Mouse (Mus musculus) WW6 (cell line): ENCODE results near the gene Gm49416.

Source experiments
- DNase-seq: peaks from one replicate; pipeline ENCODE4 v3.0.0-alpha.2; 2013; ENCODE audit warnings: low read depth, low spot score

Gene Gm49416

GRCm38 (mm10) chr19:8920073-8920736 lies 31.5 kb downstream of the Gm49416 start, which contains the start of gene B3gat3:
Gene B3gat3 (plus strand): TSS chr19:8920374.
- DNase-seq: no peak

GRCm38 (mm10) chr19:8920836-8921291 lies 32.1 kb downstream of the Gm49416 start:
- DNase-seq: no peak

DNA sequence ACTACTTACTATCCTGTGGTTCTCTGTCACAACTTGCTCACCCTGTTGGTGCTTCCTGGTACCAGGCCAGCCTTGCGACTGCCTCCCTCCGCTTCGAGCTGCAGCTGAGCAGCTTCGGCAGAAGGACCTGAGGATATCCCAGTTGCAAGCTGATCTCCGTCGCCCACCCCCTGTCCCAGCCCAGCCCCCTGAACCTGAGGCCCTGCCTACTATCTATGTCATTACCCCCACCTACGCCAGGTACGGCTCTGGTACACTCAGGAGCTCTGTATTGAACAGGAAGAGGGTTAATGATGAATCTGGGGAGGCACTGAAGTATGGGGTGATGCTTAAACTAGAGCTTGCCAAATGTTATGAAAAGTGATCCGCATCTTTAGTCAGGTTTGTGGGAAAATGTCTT lies 33.0 kb downstream of the Gm49416 start:
- DNase-seq: no peak

- no peak for DNase-seq
Observed at GRCm38 (mm10) chr19:8926766-8927165, 38.0 kb downstream of the Gm49416 start.

- DNase-seq: no peak
Observed at GRCm38 (mm10) chr19:8927891-8928525, 39.3 kb downstream of the Gm49416 start.

DNA sequence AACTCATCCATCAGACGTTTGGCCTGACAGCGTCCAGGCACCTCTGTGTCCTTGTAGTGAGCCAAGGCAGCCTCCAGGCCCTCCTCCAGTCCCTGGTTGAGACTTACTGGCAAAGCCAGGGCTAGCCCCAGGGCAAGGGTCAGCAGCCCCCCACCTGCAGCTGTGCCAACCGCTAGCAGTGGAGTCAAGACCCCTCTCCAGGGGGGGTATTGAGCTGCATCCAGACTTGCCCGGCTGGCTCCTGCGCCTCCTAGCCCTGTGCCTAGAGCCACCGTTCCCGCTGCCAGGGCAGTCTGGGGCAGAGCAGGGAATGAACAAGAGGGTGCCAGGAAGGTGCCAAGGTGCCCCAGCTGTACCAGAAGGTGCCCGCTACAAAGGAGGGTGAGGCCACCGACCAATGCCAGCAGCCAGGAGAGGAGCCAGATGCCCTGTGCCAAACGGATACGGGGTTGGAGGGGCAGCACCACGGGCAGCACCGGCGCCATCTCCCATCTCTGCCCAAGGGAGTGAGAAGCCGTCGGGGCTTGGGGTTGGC lies 40.0 kb downstream of the Gm49416 start:
- no peak for DNase-seq

- DNase-seq: no peak
Observed at GRCm38 (mm10) chr19:8929224-8930088, 40.7 kb downstream of the Gm49416 start, which contains the start of the genes Rom1 and Eml3. Gene Rom1 (minus strand): TSS chr19:8929356. Gene Eml3 (plus strand): TSS chr19:8929552.

DNA sequence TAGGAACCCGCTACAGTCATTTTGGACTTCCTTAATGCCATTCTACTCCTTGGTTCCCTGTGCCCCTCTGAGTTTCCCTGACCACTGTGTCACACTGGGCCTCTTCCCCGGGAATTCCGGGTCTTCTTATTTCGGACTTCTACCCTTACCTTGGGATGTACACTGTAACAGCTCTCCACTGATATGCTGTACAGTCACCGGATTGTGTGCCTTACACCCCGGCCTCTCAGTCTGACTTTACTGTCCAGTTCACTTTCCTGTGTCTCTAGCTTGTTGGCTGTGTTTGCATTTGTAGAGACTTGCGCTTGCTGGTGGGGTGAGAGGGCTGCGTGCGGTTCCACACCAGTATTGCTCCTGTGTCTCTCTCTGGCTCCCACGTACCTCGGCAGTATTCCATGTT lies 41.4 kb downstream of the Gm49416 start:
- DNase-seq: no peak

DNA sequence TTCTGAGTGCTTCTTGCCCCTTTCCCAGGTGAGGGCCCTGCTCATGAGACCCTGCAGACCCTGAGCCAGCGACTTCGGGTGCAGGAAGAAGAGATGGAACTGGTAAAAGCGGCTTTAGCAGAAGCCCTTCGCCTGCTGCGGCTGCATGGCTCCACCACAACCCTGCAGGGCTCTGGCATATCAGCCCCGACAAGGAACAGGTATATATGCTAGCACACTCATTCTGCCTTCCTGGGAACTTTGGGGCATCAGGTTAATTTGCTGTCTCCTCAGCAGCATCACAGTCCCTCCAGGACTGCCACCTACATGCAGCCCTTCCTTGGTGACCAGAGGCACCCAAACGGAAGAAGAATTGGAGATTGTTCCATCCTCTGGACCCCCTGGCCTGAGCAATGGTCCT lies 42.0 kb downstream of the Gm49416 start:
- DNase-seq: no peak

GRCm38 (mm10) chr19:8936736-8937135 lies 48.0 kb downstream of the Gm49416 start:
- DNase-seq: no peak

DNA sequence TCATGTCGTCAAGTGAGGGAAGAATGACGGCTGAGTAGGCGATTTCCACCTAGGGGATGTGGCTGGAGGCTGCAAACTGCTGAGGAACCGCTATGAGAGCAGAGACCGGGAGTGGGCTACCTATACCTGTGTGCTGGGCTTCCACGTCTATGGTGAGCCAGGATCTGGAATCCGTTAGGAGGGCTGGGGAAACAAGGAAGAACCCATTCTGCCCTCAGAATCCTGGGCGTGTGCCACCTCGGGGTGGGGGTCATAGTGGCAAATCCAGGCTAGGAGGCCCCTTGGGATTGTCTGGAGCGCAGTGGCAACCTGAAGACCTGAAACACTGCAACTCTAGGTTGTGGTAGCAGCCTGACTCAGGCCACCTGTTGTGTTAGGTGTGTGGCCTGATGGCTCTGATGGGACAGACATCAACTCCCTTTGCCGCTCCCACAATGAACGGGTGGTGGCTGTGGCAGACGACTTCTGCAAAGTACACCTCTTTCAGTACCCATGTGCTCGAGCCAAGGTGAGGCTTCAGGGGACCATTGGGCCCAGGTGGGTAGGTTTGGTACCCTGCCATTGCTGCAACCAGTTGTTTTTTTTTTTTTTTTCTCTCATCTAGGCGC lies 51.9 kb downstream of the Gm49416 start:
- DNase-seq: no peak

DNA sequence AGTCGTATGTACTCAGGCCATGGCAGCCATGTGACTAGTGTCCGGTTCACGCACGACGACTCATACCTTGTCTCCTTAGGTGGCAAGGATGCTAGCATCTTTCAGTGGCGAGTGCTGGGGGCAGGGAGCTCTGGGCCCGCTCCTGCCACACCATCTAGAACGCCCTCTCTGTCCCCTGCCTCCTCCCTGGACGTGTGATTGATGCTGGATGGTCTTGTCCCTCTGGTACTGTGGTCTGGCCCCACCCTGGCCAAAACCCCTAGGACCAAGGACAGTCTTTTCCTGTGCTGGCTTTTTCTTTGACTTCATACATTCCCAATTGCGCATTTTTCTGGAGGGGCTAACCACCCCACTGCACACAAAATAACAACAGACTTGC lies 52.4 kb downstream of the Gm49416 start:
- no peak for DNase-seq

DNA sequence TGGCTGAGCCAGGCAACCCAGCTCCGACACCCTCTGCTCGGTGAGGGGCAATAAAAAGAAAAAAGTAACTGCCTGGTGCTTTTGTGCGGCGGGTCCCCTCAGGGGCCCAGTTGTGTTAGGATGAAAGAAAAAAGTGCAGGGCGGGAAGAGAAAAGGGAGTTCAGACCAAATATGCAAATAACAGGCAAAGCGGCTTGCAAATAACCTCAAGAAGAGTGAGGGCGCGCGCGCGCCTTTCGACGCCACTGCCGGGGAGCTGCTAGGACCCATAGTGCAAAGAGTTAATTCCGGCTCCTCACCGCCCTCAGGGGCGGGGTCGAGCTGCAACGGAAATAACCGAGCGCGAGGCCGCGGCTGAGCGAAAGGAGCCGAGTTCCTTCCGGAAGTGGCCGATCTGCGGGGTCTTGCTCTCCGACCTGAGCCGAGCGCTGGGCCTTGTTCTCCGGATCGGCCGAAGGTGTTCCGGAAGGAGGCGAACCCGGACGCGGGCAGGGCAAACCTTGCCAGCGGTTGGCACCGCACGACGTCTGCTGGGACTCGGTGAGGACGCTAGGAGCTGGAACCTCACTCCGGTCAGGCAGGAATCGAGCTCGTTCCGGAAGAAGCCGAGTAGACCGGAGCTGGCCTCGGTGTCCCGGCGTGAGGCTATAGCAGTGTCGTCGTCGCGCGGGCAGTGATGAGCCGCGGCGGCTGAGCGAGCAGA lies 52.9 kb downstream of the Gm49416 start, which contains the start of gene Mta2:
TSS of gene Mta2 (plus strand) at position 361 of the 703 bp plus-strand sequence.
- peak; percentile 89 for DNase-seq

DNA sequence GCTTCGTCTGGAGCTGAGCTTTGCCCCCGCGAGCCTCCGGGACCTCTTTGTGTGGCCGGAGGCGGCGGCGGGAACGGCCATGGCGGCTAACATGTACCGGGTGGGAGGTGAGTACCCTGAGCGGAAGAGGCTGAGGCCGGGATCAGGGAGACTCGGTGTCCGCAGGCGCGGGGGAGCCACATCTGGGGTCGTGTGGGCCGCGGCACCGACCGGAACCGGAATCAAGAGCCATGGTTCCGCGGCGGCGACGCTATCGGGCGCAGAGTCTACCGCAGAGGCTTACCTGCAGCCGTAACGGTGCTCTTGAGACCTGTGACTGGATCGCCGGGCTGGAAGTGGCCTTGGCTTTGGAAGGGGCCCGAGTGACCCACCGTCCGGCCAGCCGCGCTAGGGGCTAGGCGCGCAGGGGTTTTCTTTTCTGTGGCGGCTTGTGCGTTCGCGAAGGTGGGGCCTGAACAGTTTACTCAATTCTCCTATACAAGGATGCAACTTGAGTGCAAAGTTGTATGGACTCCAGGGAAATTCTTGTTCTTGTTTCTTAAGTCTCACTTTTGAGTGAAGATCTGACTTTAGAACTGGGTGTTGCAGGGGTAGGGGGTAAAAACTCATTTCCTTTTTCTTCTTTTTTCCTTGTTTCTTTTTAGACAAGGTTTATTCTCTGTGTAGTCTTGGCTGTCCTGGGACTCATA lies 53.7 kb downstream of the Gm49416 start:
- no peak for DNase-seq

DNA sequence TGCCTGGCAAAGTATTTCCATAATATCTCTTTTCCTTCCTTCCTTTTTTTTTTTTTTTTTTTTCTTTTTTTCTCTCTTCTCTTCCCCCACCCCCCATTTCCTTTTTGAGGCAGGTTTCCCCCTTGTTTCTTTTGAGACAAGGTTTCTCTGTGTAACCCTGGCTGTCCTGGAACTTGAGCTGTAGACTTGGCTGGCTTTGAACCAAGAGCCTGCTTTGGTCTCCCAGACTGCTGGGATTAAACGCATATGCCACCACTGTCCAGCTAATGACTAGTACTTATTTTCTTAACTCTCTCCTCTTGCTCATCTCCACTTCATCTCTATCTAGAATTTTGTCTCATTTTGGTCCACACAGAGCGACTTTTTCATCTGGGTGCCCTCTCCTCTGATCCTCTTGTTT lies 54.3 kb downstream of the Gm49416 start:
- DNase-seq: no peak

GRCm38 (mm10) chr19:8944062-8944461 lies 55.3 kb downstream of the Gm49416 start:
- no peak for DNase-seq

- DNase-seq: no peak
Observed at GRCm38 (mm10) chr19:8944750-8945149, 56.0 kb downstream of the Gm49416 start.
